Mouse (Mus musculus) heart, postnatal 25 days (tissue): ENCODE results near the gene Kctd15. TPM values are rescaled to one million over a fixed set of nuclear protein-coding genes. Genes with fewer than 3 reads are reported as not detected.

ENCODE experiments used
- DNase-seq: peaks from one replicate; pipeline ENCODE4 v3.0.0; 2022; ENCODE audit warnings: low spot score
- intact Hi-C: fragments of 180-260 bp; cut with DNase I; formaldehyde crosslinking; loops from one replicate; pipeline ENCODE4 v1.15.1; 2025
- total RNA-seq, 2 experiments: library from RNA; stranded (reverse); gene quantifications; 2 replicates each; pipeline ENCODE4 v1.2.3; 2021

Kctd15 gene
- 1 to 10 TPM; 2.8 to 3.8 TPM for total RNA-seq

DNA sequence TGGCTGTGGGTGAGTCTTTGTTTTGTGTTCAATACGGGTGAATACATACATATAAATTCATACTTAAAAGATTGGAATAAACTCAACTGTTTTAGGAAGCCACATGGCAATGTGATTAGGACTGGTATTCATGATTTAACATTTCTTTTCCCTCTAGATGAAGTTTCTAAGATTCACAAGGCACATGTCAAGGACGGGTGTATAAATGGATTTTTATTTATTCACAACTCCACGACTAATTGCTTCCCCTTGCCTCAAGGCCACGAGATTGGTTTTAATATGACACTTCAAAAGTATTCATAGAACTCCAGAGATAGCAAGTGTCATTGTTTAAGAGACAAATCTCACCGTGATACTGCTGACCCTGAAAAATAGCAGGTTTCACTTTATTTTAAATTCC, at the start of gene Kctd15:
Gene Kctd15, minus strand, starts transcription at position 101 of the 400 bp plus-strand sequence.
- intact Hi-C loops: loop anchor here (5.0 kb wide), 2 partner anchors 39 to 164 kb away; no protein-coding TSS in a partner anchor

GRCm38 (mm10) chr7:34704401-34704800, 47.9 kb upstream of the Kctd15 start:
- intact Hi-C loops: no loop called here
- DNase-seq: no peak

More for the DNA sequence above, at the start of gene Kctd15:
- DNase-seq: no peak

GRCm38 (mm10) chr7:34703437-34703836, 46.9 kb upstream of the Kctd15 start:
- intact Hi-C loops: no loop called here
- DNase-seq: no peak

GRCm38 (mm10) chr7:34702718-34703351, 46.3 kb upstream of the Kctd15 start:
- intact Hi-C loops: no loop called here
- no peak for DNase-seq

- intact Hi-C loops: no loop called here
These were observed 43.4 kb upstream of the Kctd15 start for GRCm38 (mm10) chr7:34699888-34700287.

GRCm38 (mm10) chr7:34698221-34698620, 41.7 kb upstream of the Kctd15 start:
- no peak for DNase-seq
- intact Hi-C loops: no loop called here

More at GRCm38 (mm10) chr7:34699888-34700287, 43.4 kb upstream of the Kctd15 start:
- DNase-seq: no peak

DNA sequence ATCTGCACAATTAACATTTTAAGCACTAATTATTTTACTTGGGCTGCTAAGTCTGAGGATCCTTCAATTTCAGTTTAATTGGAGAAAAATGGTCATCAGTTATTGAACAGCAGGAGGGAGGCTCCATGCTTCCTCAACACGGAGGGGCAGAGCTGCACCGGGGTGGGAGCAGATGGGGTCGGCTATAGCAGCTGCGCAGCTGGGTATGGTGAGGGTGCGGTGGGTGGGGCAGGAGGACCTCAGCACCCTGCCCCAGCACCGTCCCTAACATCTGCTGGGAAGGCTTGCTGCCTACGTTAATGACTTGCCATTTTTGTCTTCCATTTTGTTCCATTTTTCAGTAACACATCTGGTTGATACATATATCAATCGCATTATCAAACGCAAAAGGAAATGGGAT, 39.6 kb upstream of the Kctd15 start:
- DNase-seq: no peak
- intact Hi-C loops: no loop called here

- DNase-seq: no peak
- intact Hi-C loops: no loop called here
These were observed 38.4 kb upstream of the Kctd15 start for GRCm38 (mm10) chr7:34694898-34695297.

DNA sequence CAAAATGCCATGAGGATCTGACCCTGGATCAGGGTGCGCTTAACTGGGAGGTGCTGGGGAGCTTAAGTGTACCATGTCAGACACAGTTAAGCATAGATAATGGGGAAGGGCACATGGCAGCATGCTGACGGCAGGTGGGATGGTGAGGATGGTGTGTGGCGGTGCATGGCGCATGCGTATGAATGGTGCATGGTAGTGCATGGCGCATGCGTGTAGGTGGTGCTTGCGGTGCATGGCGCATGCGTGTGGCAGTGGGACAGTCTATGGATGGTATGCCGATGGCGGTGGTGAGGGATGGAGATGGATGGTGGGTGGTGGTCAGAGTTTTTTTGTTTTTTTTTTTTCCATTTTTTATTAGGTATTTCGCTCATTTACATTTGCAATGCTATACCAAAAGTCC, 37.4 kb upstream of the Kctd15 start:
- DNase-seq: no peak
- intact Hi-C loops: no loop called here

GRCm38 (mm10) chr7:34693072-34693471, 36.5 kb upstream of the Kctd15 start:
- no peak for DNase-seq
- intact Hi-C loops: no loop called here

DNA sequence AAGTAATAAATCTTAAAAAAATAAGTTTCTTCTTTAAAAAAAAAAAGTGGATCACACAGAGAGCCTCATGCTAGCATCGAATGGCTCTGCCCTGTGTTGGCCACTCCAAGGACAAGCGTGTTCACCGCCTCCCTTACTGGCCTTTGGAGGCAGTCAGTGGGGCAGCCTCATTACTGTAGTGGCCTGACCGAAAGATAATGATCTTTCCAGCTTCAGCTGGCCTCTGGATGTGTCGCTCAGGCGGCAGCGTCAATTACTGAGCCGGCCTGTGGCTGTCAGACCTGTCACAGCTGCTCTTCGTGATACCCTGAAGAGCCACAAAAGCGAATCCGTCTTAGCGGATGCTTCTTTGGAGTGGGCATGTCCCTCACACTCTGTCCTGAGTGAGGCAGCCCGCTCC, 33.6 kb upstream of the Kctd15 start:
- intact Hi-C loops: no loop called here
- DNase-seq: no peak

DNA sequence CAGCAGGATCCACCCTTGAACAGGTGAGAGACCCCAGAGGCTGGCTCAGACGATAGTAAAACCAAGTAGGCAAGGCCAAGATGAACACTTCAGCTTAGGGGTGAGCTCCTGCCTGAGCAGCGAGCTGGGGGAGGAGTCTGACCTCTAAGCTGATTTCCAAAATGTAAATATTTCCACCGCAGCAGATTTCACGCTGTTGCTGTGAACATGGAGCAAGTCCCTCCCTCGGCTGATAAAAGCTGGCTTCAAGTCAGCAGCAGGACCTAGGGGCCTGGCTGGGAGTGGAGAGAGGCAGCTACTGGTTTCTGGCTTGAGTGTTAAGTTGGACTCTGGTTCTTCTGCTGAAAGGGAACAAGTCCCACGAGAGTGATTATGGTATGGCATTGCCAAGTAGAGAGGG, 32.5 kb upstream of the Kctd15 start:
- no peak for DNase-seq
- intact Hi-C loops: no loop called here

DNA sequence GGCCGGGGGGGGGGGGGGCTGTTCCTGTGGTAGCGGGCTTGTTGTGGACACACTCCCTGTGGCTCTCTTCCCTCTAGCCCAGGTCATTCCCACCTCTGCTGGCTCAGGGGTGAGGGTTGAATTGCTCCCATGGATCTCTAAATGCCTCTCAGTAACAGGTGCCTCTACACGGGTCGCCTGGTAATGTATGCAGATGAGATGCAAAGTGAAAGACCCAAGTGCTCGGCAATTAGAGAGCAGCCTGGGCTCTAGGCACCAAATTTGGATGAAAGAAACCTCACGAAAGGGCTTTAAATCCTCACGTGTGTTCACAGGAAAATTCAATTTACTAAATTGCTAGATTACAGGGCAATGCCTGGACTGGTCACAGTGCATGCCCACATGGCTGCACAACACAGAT, 29.3 kb upstream of the Kctd15 start:
- DNase-seq: no peak
- intact Hi-C loops: no loop called here

DNA sequence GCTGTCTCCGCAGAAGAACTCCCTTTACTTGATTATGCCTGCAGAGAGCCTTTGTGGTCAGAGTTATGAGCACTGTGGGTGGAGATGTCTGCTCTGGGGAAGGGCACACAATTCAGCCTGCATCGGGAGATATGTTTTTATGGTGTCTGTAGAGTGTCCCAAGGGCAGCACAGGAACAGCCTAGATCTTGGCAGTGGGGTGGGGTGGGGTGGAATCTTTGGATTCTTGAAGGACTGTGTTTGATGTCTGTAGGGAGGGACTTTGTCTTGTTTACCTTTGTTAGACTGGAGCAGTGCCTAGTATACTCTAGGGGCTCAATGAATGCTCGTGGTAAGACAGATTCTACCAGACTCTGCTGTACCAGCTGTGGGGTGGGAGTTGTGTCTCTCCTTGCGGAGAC, 28.6 kb upstream of the Kctd15 start:
- no peak for DNase-seq
- intact Hi-C loops: no loop called here

- DNase-seq: no peak
- intact Hi-C loops: no loop called here
These were observed 24.4 kb upstream of the Kctd15 start for GRCm38 (mm10) chr7:34680771-34681421.

DNA sequence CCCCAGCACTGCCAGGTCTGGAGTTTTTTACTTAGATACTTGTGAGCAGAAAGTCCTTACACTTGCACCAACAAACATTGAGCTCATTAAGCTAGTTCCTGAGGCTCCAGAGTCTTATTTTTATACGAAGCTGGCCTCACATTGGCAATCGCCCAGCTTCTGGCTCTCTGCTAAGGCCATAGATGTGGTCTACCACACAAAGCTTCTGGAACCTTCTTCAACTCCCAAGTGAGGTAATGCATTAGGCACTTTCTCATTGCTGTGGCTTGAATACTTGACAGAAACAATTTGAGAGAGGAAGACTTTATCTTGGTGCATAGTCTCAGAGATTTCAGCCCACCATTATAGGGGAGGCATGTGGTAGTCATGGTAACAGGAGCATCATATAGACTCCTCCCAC, 23.4 kb upstream of the Kctd15 start:
- no peak for DNase-seq
- intact Hi-C loops: loop anchor here (5.0 to 10.0 kb wide), 4 partner anchors 132 to 345 kb away; partner anchors contain the start of gene Chst8

DNA sequence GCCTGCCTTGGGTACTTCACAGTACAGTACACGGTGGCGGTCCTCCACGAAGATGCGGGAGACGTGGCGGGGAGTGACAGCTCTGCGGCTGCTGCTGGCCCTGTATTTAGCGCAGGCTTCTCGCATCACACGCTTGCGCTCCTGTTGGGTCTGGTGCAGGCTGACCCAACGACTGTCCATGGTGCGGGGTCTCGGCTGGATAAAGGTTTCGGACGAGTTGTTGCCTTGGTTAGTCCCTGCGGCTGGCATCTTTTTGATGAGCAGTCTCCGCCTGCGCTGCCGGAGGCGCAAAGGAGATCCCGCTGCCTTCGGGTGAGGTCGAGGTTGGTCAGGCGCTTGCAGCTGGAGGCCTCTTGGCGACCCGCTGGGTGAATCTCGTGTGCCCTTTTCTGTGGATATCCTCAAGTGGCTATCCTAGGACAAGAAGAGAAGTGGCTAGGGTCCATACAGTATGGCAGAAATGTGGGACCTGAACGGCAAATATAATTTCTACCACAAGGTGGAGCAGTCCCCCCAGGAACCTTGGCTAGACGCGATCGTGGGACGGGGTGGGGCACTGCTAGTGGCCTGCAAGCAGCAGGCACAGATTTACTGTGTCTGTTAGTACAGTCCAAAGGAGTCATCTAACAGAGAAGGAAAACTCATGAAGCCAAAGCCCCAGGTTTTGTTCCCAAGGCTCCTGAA, 19.4 kb upstream of the Kctd15 start:
- intact Hi-C loops: loop anchor here (1.0 to 10.0 kb wide), 6 partner anchors 43 to 495 kb away; partner anchors contain the start of gene Chst8
- peak; percentile 28 for DNase-seq

DNA sequence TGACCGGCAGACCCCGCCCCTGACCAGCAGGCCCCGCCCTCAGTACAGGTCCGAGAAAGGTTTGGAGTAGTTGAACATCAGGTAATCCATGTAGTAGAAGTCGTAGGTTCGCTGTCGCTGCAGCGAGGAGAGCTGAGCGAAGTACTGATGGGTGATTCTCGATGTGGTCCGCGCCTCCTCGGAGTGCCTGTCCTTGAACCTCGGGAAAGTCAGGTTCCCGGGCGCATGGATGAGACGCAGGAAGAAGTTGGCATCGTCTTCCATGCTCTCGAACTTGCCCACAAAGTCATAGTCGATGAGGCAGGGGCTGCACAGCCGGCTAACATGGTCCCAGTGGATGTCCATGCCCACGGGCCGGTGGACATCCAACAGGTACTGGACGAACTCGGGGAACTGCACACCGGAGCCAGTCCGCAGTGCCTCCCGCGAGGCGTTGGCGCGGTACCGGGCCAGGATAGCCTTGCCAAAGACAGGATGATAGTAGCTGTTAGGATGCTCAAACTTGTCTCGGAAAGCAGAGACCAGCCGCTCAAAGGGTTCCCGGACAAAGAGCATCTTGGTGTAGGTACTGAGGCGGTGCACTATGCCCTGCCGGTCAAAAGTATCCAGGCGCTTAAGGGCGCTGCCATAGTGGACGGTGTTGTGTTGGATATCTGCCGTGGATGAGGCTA, 18.7 kb upstream of the Kctd15 start:
- intact Hi-C loops: loop anchor here (5.0 to 10.0 kb wide), 4 partner anchors 137 to 350 kb away; partner anchors contain the start of gene Chst8
- no peak for DNase-seq

DNA sequence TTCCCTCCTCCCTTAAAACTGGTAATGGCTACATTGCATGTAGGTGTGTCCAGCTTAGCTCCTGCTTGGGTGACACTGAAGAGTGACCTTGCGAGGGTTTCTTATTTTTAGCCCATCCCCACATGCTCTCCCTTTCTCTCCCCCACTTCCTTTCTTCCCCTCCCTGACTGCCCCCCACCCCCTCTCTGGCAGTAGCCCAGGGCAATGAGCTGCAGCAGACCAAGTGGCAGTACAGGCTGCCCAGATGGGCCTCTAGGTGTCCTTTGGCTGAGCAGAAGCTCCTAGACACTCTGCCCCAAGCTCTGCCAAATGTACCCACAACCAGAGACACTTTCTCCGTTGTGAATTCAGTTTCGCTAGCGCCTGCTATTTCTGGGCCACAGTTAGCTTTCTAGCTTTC, 16.4 kb upstream of the Kctd15 start:
- intact Hi-C loops: loop anchor here (1.0 to 10.0 kb wide), 4 partner anchors 181 to 352 kb away; no protein-coding TSS in a partner anchor
- DNase-seq: no peak

DNA sequence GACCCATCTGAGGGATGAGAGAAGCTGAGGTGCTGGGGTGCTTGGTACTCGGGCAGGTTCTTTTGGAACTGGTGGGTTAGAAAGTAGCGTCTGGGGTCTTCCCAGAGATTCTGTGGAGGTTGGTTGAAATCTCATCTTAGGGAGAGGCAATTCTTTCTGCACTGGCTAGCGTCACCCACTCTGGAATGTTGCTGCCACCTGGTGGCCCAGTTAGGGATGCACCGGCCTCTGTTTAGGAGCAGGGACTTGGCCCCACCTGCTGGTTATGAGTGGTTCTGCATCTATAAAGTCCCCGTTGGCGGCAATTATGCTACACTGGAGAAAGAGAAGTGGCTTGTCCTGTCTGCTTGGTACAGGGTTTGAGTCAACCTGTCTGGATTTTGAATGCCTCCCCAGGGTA, 15.4 kb upstream of the Kctd15 start:
- peak; percentile 66 for DNase-seq
- intact Hi-C loops: loop anchor here (1.0 to 10.0 kb wide), 4 partner anchors 180 to 353 kb away; no protein-coding TSS in a partner anchor
